ENCODE assay signal across 19 mouse cellular contexts in the genomic region with DNA sequence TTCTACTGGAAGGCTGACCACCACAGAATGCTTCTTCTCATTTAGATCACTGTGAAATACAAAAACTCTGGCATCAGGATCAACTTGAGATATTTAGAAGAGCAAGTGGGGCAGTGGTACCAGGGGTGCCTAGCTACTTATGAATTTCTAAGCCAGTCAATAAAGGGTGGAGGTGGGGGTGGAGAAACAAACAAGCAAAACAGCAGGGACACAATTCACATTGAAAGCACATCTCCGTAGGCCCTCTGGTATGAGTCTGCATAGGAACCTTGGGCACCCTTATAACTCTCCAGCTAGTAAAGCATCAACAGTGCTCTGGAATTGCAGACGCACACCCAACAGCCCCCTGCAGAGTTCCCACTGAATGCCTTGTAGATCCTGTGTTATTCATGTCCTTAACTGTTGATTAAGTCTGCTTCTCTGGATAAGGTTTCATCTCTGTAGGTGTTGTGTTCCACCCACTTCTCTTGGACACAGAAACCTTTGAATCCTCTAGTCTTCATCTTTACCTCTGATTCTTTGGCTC. TPM values are rescaled to one million over a fixed set of nuclear protein-coding genes. Genes with fewer than 3 reads are reported as not detected.
DNase-seq lines count a peak whose midpoint lies in the region; ATAC-seq and TF ChIP-seq lines count a peak whose summit lies in the region.
"Had no signal": no experiment of that assay in that cellular context is flagged by ENCODE, and none has a peak within 500 bp of the region (broad histone marks: within the 10 kb centered on the region; RNA-seq: fewer than 3 reads in every experiment).

No protein-coding gene starts in this region.

- no peaks in the 10 kb centered on the region for H3K4me1 ChIP-seq in midbrain, embryonic 11.5 days (ENCODE audit: control insufficient read depth, insufficient read depth, low read length)
- no peaks in the 10 kb centered on the region for H3K4me1 ChIP-seq in midbrain, embryonic 16.5 days (ENCODE audit: control insufficient read depth, insufficient read depth, low read length)
- H3K4me1 ChIP-seq in ES-E14 (ENCODE audit: control insufficient read depth in 2 of 2, insufficient read depth in 2 of 2, low read length in 2 of 2, poor library complexity in 1 of 2): peaks cover 6 to 9% of the 10 kb centered on the region in 2 experiments; a peak in 1 of 4 replicates
- no peaks in the 10 kb centered on the region for H3K4me1 ChIP-seq in forebrain, embryonic 14.5 days (ENCODE audit: control insufficient read depth, insufficient read depth, low read length)
- H3K4me1 ChIP-seq: embryonic facial prominence, embryonic 10.5 days; embryonic facial prominence, embryonic 12.5 days; forebrain, embryonic 13.5 days had no signal

- H3K27ac ChIP-seq in midbrain, embryonic 11.5 days (ENCODE audit: low read depth, low read length): no peak overlapping the region
- no peak overlapping the region for H3K27ac ChIP-seq in midbrain, embryonic 16.5 days (ENCODE audit: low read length)
- no peak overlapping the region for H3K27ac ChIP-seq in ES-E14 (ENCODE audit: insufficient read depth, low read depth, low read length, poor library complexity, severe bottlenecking)
- no peak overlapping the region for H3K27ac ChIP-seq in forebrain, embryonic 14.5 days (ENCODE audit: low read depth, low read length)
- H3K27ac ChIP-seq: embryonic facial prominence, embryonic 10.5 days; embryonic facial prominence, embryonic 12.5 days; forebrain, embryonic 13.5 days had no signal

- no peak overlapping the region for H3K4me3 ChIP-seq in midbrain, embryonic 11.5 days (ENCODE audit: low read depth, low read length)
- H3K4me3 ChIP-seq in midbrain, embryonic 16.5 days (ENCODE audit: low read depth, low read length): no peak overlapping the region
- H3K4me3 ChIP-seq in ES-E14 (ENCODE audit: insufficient read depth in 1 of 2, low read depth in 1 of 2, low read length in 2 of 2, poor library complexity in 1 of 2, severe bottlenecking in 1 of 2): no peak overlapping the region
- H3K4me3 ChIP-seq in forebrain, embryonic 14.5 days (ENCODE audit: low read depth, low read length): no peak overlapping the region
- H3K4me3 ChIP-seq: embryonic facial prominence, embryonic 10.5 days; embryonic facial prominence, embryonic 12.5 days; forebrain, embryonic 13.5 days had no signal

- peak; percentile 76 for DNase-seq in midbrain, embryonic 11.5 days (ENCODE audit: low spot score, missing footprints)
- peak; percentile 34 for DNase-seq in ES-E14 (ENCODE audit: low read depth, low spot score)
- peak; percentile 74 for DNase-seq in ZHBTc4 (ENCODE audit: low read depth, low spot score)
- DNase-seq in forebrain, embryonic 14.5 days (ENCODE audit: low spot score): no peak
- DNase-seq in ovary, postnatal 10 days (ENCODE audit: low spot score): no peak
- DNase-seq: adrenal gland, adult 2 months; adrenal gland, postnatal 10 days; adrenal gland, postnatal 25 days; cerebellum, adult 11 months; cerebellum, adult 18-20 months; cerebellum, adult 8-10 months; cerebellum, adult 9-11 months; cerebellum, postnatal 14 days had no signal

- no peak for ATAC-seq in midbrain, embryonic 11.5 days (ENCODE audit: low FRiP score)
- ATAC-seq in midbrain, embryonic 16.5 days: no peak
- no peak for ATAC-seq in forebrain, embryonic 14.5 days
- ATAC-seq: forebrain, embryonic 13.5 days; forebrain, embryonic 16.5 days had no signal

- 23% methylated on average over 2 of the region's 2 CpGs for WGBS in midbrain, embryonic 11.5 days
- 28% methylated on average over 2 of the region's 2 CpGs for WGBS in midbrain, embryonic 16.5 days
- WGBS in forebrain, embryonic 14.5 days: 25% methylated on average over 2 of the region's 2 CpGs

- no peaks in the 10 kb centered on the region for H3K27me3 ChIP-seq in midbrain, embryonic 11.5 days (ENCODE audit: control insufficient read depth, insufficient read depth, low read length)
- no peaks in the 10 kb centered on the region for H3K27me3 ChIP-seq in midbrain, embryonic 16.5 days (ENCODE audit: control insufficient read depth, insufficient read depth, low read depth, low read length)
- H3K27me3 ChIP-seq in forebrain, embryonic 14.5 days (replicated peaks; ENCODE audit: control insufficient read depth, insufficient read depth, low read length): no peaks in the 10 kb centered on the region
- H3K27me3 ChIP-seq: embryonic facial prominence, embryonic 12.5 days; forebrain, embryonic 13.5 days had no signal

- H3K4me2 ChIP-seq in midbrain, embryonic 11.5 days: no peak overlapping the region
- no peak overlapping the region for H3K4me2 ChIP-seq in midbrain, embryonic 16.5 days (ENCODE audit: low read length)
- no peak overlapping the region for H3K4me2 ChIP-seq in forebrain, embryonic 14.5 days (ENCODE audit: low read length)
- H3K4me2 ChIP-seq: embryonic facial prominence, embryonic 12.5 days; forebrain, embryonic 13.5 days had no signal

- H3K9ac ChIP-seq in midbrain, embryonic 11.5 days (ENCODE audit: low read length): no peak overlapping the region
- no peak overlapping the region for H3K9ac ChIP-seq in midbrain, embryonic 16.5 days (ENCODE audit: low read depth, low read length)
- no peak overlapping the region for H3K9ac ChIP-seq in ES-E14 (ENCODE audit: insufficient read depth, low read depth, low read length, poor library complexity, severe bottlenecking)
- H3K9ac ChIP-seq in forebrain, embryonic 14.5 days (ENCODE audit: low read length): no peak overlapping the region
- H3K9ac ChIP-seq: embryonic facial prominence, embryonic 12.5 days; forebrain, embryonic 13.5 days had no signal

- in situ Hi-C loops in ES-E14 (cut with MboI; ENCODE audit: low sequenced_read_pairs in 2 of 2, unreplicated experiment in 2 of 2): no loop called here

- H3K36me3 ChIP-seq in midbrain, embryonic 11.5 days (ENCODE audit: control insufficient read depth, insufficient read depth, low read length): no peaks in the 10 kb centered on the region
- H3K36me3 ChIP-seq in midbrain, embryonic 16.5 days (ENCODE audit: control insufficient read depth, insufficient read depth, low read length): no peaks in the 10 kb centered on the region
- H3K36me3 ChIP-seq in ES-E14 (ENCODE audit: control insufficient read depth, insufficient read depth, low read length, poor library complexity, severe bottlenecking): no peaks in the 10 kb centered on the region
- H3K36me3 ChIP-seq in forebrain, embryonic 14.5 days (ENCODE audit: control insufficient read depth, insufficient read depth, low read length): no peaks in the 10 kb centered on the region
- H3K36me3 ChIP-seq: embryonic facial prominence, embryonic 10.5 days; embryonic facial prominence, embryonic 12.5 days had no signal

- H3K9me3 ChIP-seq in midbrain, embryonic 11.5 days (ENCODE audit: control insufficient read depth, low read length): no peaks in the 10 kb centered on the region
- H3K9me3 ChIP-seq in midbrain, embryonic 16.5 days (replicated peaks; ENCODE audit: control insufficient read depth, low read length, poor library complexity, severe bottlenecking): no peaks in the 10 kb centered on the region
- no peaks in the 10 kb centered on the region for H3K9me3 ChIP-seq in ES-E14 (ENCODE audit: control insufficient read depth, insufficient read depth, low read depth, low read length)
- no peaks in the 10 kb centered on the region for H3K9me3 ChIP-seq in forebrain, embryonic 14.5 days (replicated peaks; ENCODE audit: control insufficient read depth, low read length)
- H3K9me3 ChIP-seq: embryonic facial prominence, embryonic 10.5 days; embryonic facial prominence, embryonic 12.5 days; forebrain, embryonic 13.5 days had no signal

TF ChIP-seq in ES-E14, 5 proteins besides CTCF, POLR2A, EP300 and RAD21:
- TF ChIP-seq CHD2 (IDR thresholded peaks at IDR 0.05; ENCODE audit: low read depth, low read length): no peak
- TF ChIP-seq MAFK (IDR thresholded peaks at IDR 0.05; ENCODE audit: insufficient read depth, low read depth, low read length): no peak
- TF ChIP-seq ZC3H11A (IDR thresholded peaks at IDR 0.05; ENCODE audit: borderline replicate concordance, low read depth, low read length): no peak
- no peak for TF ChIP-seq HCFC1 (IDR thresholded peaks at IDR 0.05; ENCODE audit: borderline replicate concordance, insufficient read depth, low read length)
- TF ChIP-seq ZNF384 (IDR thresholded peaks at IDR 0.05; ENCODE audit: low read depth, low read length): no peak
TF ChIP-seq in ES-E14: peak in this region for 0.

RNA-seq across cellular contexts. Expression of a gene that starts 7.5 kb away (rescaled TPM):
- polyA plus RNA-seq in midbrain, embryonic 11.5 days (2014; fragmentation: Nextera tagmentation; extraction: Ambion mirVana): 7.0 and 7.7 TPM in 2 replicates
- polyA plus RNA-seq in midbrain, embryonic 16.5 days (2015; fragmentation: Nextera tagmentation; extraction: Ambion mirVana): 0.83 and 1.1 TPM in 2 replicates
- total RNA-seq in ES-E14 (2012; rRNA removed): 4.2 and 8.1 TPM in 2 replicates
- 2.1 and 2.2 TPM in 2 replicates for polyA plus RNA-seq in forebrain, embryonic 14.5 days (2014; fragmentation: Nextera tagmentation; extraction: Ambion mirVana)
- total RNA-seq: MEL had no signal

Comparison
In these comparisons a context has a peak if more than half of its experiments do, and no peak if none do; other contexts are left out.
1. DNase-seq: peak in midbrain, embryonic 11.5 days (single experiment), ES-E14 (single experiment) and ZHBTc4 (single experiment); none in forebrain, embryonic 14.5 days (single experiment) and ovary, postnatal 10 days (single experiment).